Mouse (Mus musculus) forebrain, embryonic 16.5 days (tissue): ENCODE measurements around the gene Ubac2. TPM values are rescaled to one million over a fixed set of nuclear protein-coding genes. Genes with fewer than 3 reads are reported as not detected.

Experiments used
- ATAC-seq: fragments of 200-750 bp; cut with Nextera tagmentation; 2 replicates; pipeline ENCODE4 v1.8.0; 2017; ENCODE audit warnings: mild to moderate bottlenecking, moderate library complexity
- H3K27ac ChIP-seq: fragments of 300-500 bp; sonication (generic); 2 replicates; pipeline ENCODE4 v1.5.1; 2014; ENCODE audit warnings: low read length, control low read depth
- H3K27me3 ChIP-seq: fragments of 300-500 bp; sonication (generic); replicated peaks from 2 replicates; pipeline ENCODE4 v1.6.1; 2014; ENCODE audit warnings: low read length; ENCODE audit not compliant: control insufficient read depth, insufficient read depth
- H3K36me3 ChIP-seq: fragments of 300-500 bp; sonication (generic); 2 replicates; pipeline ENCODE4 v1.6.1; 2014; ENCODE audit not compliant: control insufficient read depth, insufficient read depth
- H3K4me1 ChIP-seq: fragments of 300-500 bp; sonication (generic); replicated peaks from 2 replicates; pipeline ENCODE4 v1.6.1; 2014; ENCODE audit warnings: low read length; ENCODE audit not compliant: control insufficient read depth, insufficient read depth
- H3K4me2 ChIP-seq: fragments of 300-500 bp; sonication (generic); 2 replicates; pipeline ENCODE4 v1.6.1; 2014; ENCODE audit warnings: mild to moderate bottlenecking, low read length, control low read depth
- H3K4me3 ChIP-seq: fragments of 300-500 bp; sonication (generic); replicated peaks from 2 replicates; pipeline ENCODE4 v1.5.1; 2014; ENCODE audit warnings: mild to moderate bottlenecking, low read length, control low read depth
- H3K9ac ChIP-seq: fragments of 300-500 bp; sonication (generic); replicated peaks from 2 replicates; pipeline ENCODE4 v1.6.1; 2014; ENCODE audit warnings: low read depth, low read length, control low read depth
- H3K9me3 ChIP-seq: fragments of 300-500 bp; sonication (generic); 2 replicates; pipeline ENCODE4 v1.6.1; 2016; ENCODE audit warnings: low read length; ENCODE audit not compliant: control insufficient read depth
- WGBS: fragments of 180-500 bp; shearing (Covaris S2); extraction: QIAGEN DNeasy Blood & Tissue Kit; methylation state at CpG from one replicate; pipeline ENCODE4 v1.1.7; 2014; 5-methylcytosine and 5-hydroxymethylcytosine counted together
- polyA plus RNA-seq: library from polyadenylated mRNA; unstranded; fragments of >200 nt; fragmentation: Nextera tagmentation; extraction: Ambion mirVana; gene quantifications from 2 replicates; pipeline ENCODE4 v1.2.1, GENCODE M21; 2015

Gene Ubac2
- polyA plus RNA-seq, 1 experiment from 2014 or later: 51.0 TPM

DNA sequence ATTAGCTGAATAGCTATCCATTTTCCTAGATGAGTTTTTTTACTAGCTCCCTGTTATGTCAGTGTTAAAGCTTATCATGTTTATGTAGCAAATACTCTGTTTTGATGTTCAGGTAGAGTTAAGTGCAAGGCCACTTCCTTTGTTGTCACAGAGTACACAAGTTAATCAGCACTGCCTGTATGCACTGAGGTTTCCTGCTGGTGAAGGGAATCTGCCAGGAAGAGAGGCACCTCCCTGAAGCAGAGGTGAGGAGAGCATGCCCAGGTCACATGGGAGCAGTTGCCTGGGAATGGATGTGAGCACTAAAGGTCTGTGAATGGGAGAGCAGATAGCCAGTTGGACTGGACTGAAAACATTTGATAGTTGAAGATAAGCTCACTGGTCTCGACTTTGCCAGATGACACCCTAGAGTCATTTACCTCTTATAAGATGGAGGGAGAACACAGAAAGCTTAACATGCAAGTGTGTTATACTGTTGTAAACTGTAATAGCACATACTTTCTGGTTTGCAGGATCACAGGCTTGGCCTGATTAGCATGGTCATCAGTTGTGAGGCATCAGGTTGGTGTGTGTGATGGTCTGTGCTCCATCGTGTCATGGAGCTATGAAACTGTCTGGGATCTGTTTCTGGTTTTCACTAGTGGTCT lies 73.1 kb downstream of the Ubac2 start:
- Histone ChIP-seq H3K4me1 (no peaks in the 10 kb centered on the region), H3K4me3 (no peak overlapping the region), H3K36me3 (no peaks in the 10 kb centered on the region), H3K9me3 (no peaks in the 10 kb centered on the region), H3K4me2 (no peak overlapping the region), H3K27me3 (no peaks in the 10 kb centered on the region), H3K27ac (no peak overlapping the region), H3K9ac (no peak overlapping the region)
- ATAC-seq: no peak
- 91% methylated on average over 2 of the region's 2 CpGs for WGBS

DNA sequence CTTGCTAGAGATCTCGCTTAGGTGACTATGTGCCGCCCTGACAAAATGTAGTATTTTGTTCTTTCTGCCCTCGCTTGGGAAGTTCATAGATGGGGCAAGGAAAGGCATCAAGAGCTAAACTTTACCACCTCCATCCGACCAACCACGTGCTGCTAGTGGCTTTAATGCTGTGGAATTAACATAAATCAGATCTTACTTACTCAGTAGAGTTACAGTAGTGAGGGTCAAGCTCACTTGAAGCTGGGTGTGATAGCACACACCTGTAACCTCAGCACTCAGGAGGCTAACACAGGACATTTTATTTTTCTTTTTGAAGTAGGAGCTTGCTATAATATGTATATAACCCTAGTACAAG lies 73.6 kb downstream of the Ubac2 start:
- no peaks in the 10 kb centered on the region for H3K4me1 ChIP-seq
- no peak overlapping the region for H3K9ac ChIP-seq
- H3K27me3 ChIP-seq: no peaks in the 10 kb centered on the region
- H3K4me2 ChIP-seq: no peak overlapping the region
- ATAC-seq: no peak
- no peaks in the 10 kb centered on the region for H3K36me3 ChIP-seq
- H3K4me3 ChIP-seq: no peak overlapping the region
- 90% methylated on average over 5 of the region's 5 CpGs for WGBS
- H3K9me3 ChIP-seq: no peaks in the 10 kb centered on the region
- H3K27ac ChIP-seq: no peak overlapping the region

DNA sequence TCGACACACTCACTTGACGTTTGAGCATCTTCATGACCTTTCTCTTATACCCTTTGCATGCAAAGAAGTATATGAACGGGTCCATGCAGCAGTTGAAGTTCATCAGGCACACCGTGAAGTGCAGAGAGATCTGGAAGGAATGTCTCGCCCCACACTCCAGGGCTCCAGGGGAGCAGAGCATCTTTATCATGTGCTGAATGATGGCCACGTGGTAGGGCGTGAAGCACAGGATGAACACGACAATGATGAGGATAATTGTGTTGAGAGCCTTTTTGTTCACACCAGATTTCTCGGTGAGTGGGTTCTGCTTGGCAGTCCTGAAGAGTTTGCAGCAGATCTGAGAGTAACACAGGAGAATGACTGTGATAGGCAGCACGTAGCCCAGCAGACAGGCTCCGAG lies 75.7 kb downstream of the Ubac2 start:
- Histone ChIP-seq H3K9me3 (no peaks in the 10 kb centered on the region), H3K4me1 (no peaks in the 10 kb centered on the region), H3K27ac (no peak overlapping the region), H3K4me3 (no peak overlapping the region), H3K9ac (no peak overlapping the region), H3K4me2 (no peak overlapping the region), H3K36me3 (no peaks in the 10 kb centered on the region), H3K27me3 (no peaks in the 10 kb centered on the region)
- WGBS: 94% methylated on average over 11 of the region's 11 CpGs
- ATAC-seq: no peak

DNA sequence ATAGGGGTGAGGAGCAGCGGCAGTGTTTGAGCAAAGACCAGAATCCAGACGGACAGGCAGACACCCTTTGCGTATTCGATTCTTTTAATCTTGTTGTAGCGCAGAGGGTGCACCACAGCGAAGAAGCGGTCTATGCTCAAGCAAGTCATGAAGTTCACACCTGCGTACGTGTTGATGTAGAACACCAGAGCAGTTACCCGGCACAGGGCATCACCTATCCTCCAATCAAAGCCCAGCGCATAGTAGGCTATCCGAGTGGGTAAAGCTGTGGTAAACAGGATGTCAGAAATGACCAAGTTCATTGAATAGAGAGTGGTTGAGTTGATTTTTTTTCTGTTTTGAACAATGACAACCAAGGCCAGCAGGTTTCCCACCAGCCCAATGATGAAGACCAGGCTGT lies 76.2 kb downstream of the Ubac2 start:
- H3K27ac ChIP-seq: no peak overlapping the region
- ATAC-seq: no peak
- no peaks in the 10 kb centered on the region for H3K4me1 ChIP-seq
- no peak overlapping the region for H3K4me2 ChIP-seq
- no peaks in the 10 kb centered on the region for H3K36me3 ChIP-seq
- no peak overlapping the region for H3K9ac ChIP-seq
- WGBS: 97% methylated on average over 12 of the region's 12 CpGs
- no peak overlapping the region for H3K4me3 ChIP-seq
- H3K27me3 ChIP-seq: no peaks in the 10 kb centered on the region
- H3K9me3 ChIP-seq: no peaks in the 10 kb centered on the region

DNA sequence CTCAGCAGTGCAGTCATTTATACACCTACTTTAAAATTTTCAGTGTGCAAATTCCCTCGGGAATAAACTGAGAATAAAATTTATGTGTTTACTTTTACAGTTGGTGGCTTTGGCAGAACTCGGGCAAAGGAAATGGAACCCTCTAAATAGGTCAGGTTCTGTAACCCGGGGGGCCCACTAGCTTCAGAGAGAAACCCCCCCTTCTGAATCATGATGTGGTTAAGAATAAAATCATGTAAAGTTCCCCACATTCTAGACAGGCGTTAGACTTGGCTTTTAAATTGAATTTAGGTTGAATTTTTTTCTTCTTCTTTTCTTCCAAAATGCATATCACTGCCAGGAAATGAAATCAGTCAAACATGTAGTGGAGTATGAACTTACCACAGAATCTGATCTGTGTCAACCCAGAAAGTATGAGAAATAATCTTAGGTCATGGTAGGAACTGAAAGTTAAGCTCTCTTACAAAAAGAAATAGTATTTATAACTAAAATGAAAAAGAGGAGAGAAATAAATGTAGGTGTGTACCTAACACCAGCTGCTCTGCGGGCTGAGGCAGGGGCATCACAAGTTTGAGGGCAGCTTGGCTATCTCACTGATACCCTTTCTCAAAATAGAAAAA lies 76.9 kb downstream of the Ubac2 start:
- H3K36me3 ChIP-seq: no peaks in the 10 kb centered on the region
- ATAC-seq: no peak
- H3K27me3 ChIP-seq: no peaks in the 10 kb centered on the region
- no peaks in the 10 kb centered on the region for H3K4me1 ChIP-seq
- no peak overlapping the region for H3K4me2 ChIP-seq
- WGBS: 87% methylated on average over 5 of the region's 5 CpGs
- H3K9me3 ChIP-seq: no peaks in the 10 kb centered on the region
- no peak overlapping the region for H3K27ac ChIP-seq
- H3K4me3 ChIP-seq: no peak overlapping the region
- H3K9ac ChIP-seq: no peak overlapping the region

DNA sequence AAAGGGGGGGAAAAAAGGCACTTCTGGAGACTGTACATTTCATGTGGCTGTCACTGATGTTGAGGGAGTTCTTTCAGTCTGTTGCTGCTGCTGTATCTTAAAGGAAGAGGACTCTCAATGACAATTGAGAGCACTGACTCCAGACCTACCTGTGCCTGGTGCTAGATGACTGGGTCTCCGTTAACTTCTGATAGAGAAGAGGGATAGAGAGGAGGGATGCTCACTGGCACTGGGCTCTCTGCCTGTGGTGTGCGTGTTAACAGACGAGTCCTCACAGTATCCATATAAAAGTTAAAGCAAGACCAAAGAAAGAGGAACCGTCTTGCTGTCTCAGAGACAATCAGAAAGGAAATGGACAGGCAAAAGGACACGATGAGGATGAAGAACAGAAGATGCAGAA lies 77.9 kb downstream of the Ubac2 start:
- no peak overlapping the region for H3K9ac ChIP-seq
- H3K36me3 ChIP-seq: no peaks in the 10 kb centered on the region
- no peaks in the 10 kb centered on the region for H3K9me3 ChIP-seq
- no peak overlapping the region for H3K4me3 ChIP-seq
- no peaks in the 10 kb centered on the region for H3K27me3 ChIP-seq
- no peak overlapping the region for H3K4me2 ChIP-seq
- H3K27ac ChIP-seq: no peak overlapping the region
- H3K4me1 ChIP-seq: no peaks in the 10 kb centered on the region
- ATAC-seq: no peak
- WGBS: 94% methylated on average over 5 of the region's 5 CpGs

DNA sequence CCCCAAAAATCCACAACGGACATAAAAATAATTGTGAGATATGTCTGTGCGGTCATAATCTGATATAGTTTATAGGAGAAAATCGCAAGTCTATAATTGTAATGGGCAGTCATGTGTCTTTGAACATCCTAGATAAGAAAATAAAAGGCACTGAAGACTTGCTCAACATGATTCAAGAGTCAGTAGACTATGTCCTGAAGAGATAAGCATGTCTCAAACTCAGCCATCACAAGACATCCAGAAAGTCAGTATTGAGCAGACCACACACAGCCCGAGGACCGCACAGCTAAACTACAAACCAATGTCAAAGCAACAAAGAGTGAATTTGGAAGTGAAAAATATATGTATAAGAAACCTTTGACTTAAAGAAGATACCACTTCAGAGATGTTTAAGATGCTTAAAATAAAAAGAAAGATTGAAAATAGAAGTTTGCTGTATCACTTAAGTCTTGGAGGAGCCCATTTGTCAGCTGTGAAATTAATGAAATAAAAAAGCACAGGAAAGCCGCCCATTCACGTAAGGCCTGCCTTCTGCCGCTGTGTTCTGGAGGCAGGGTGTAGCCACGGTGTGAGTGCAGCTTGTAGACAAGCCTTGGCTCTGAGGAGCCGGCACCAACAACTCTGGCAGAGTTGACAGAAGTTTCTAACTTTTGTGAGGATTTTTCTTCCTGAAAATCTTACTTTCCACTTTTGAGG lies 78.9 kb downstream of the Ubac2 start:
- no peak overlapping the region for H3K9ac ChIP-seq
- 92% methylated on average over 10 of the region's 10 CpGs for WGBS
- no peaks in the 10 kb centered on the region for H3K36me3 ChIP-seq
- no peaks in the 10 kb centered on the region for H3K27me3 ChIP-seq
- no peak overlapping the region for H3K4me2 ChIP-seq
- H3K4me3 ChIP-seq: no peak overlapping the region
- no peaks in the 10 kb centered on the region for H3K4me1 ChIP-seq
- no peak overlapping the region for H3K27ac ChIP-seq
- H3K9me3 ChIP-seq: no peaks in the 10 kb centered on the region
- ATAC-seq: no peak

DNA sequence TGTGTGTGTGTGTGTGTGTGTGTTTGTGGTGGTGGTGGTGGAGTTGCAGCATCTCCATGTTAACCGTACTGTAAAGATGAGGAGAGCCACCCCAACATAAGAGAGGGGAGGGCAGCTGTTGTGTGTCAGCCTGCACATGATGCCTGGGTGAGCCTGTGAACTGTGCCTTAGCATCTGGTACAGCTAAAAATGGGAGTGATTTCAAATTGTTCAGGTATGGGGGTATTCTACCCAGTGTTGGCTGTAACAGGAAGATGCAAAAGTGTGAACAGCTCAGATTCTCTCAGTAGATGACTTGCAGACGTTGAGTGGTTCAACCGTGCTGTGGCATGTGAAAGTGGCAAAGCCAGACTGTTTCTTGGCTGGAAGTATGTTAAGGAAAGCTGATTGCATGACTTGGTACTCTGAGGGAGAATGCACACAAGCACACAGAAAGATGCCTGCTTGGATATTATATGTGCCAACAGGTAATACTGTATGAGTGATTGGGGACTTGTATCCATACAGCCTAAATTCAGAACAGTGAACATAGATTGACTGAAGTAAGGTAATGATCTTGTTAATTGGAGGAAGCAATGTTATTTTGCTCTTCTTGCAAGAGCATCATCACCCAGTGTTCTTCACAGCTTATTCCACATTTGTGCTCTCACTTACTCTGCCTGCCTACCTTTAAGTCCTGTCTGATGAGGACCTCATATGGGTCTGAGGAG lies 79.8 kb downstream of the Ubac2 start:
- WGBS: 81% methylated on average over 3 of the region's 3 CpGs
- no peaks in the 10 kb centered on the region for H3K4me1 ChIP-seq

DNA sequence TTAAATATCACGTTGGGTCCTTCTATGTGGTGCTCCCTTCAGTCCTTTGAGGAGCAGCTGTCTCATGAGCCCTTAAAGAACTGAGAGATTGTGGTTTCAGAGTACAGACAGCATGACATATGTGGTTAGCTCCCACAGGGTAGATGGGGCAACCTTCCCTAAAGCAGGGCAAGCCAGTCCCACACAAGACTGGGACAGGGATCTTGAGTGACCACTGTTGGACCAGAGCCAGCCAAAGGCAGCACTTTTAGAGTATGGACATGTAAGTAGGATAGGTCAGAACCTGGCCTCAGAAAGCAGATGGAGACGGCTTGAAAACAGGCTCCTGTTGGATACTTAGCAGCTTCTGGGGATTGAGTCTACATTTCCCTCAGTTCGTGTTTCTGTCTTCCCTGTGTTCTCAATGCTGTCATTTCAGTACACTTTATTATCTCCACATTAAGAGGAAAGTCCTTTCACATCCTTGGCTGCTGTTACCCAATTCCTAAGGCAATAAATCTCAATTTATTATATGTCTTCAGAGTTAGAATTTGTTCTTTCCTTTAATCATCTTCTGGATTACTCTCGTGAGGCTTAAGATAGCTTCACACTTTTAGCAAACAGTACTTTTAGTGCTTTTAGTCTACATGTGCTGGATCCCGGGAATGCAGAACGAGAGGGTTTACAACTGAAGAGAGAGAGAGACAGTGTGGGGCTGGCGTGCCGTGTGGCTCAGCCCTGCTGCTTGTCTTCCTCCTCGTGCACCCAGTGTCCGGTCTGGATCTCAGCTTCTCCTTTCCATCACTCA lies 80.5 kb downstream of the Ubac2 start:
- H3K36me3 ChIP-seq: no peaks in the 10 kb centered on the region
- no peak for ATAC-seq
- H3K4me3 ChIP-seq: no peak overlapping the region
- no peak overlapping the region for H3K4me2 ChIP-seq
- no peaks in the 10 kb centered on the region for H3K9me3 ChIP-seq
- H3K27ac ChIP-seq: no peak overlapping the region
- WGBS: 84% methylated on average over 10 of the region's 10 CpGs
- H3K27me3 ChIP-seq: no peaks in the 10 kb centered on the region
- H3K4me1 ChIP-seq: peaks cover 6% of the 10 kb centered on the region
- no peak overlapping the region for H3K9ac ChIP-seq

More for the DNA sequence above, 79.8 kb downstream of the Ubac2 start:
- Histone ChIP-seq H3K36me3 (no peaks in the 10 kb centered on the region), H3K9me3 (no peaks in the 10 kb centered on the region), H3K4me2 (no peak overlapping the region), H3K27ac (no peak overlapping the region), H3K27me3 (no peaks in the 10 kb centered on the region), H3K9ac (no peak overlapping the region), H3K4me3 (no peak overlapping the region)
- ATAC-seq: no peak
